In the genomic region with DNA sequence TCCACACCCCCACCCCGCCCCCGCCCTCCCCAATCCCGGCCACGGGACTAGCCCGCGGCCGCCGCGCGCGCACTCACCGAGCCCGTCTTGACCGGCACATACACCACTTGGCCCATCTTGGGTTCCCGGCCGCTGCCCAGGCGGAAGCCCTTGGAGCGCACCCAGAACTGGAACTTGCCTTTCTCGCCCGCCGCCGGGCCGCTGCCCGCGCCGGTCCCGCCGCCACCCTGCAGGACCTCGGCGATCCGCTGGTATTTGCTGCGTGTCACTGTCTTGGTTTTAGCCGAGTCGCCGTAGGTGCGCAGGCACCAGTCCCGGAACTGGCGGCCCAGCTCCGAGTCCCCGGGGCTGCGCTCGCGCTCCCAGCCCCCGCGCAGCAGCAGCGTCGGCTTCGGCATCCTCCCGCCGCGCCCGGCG, we compare ENCODE assay signal across 8 mouse cellular contexts. TPM values are rescaled to one million over a fixed set of nuclear protein-coding genes. Genes with fewer than 3 reads are reported as not detected.
DNase-seq lines count a peak whose midpoint lies in the region; ATAC-seq lines count a peak whose summit lies in the region.

No protein-coding gene starts in this region.

- peak overlapping the region; percentile 75 for H3K9ac ChIP-seq in forebrain, embryonic 11.5 days (ENCODE audit: low read length)
- peak overlapping the region; percentile 66 for H3K9ac ChIP-seq in limb, embryonic 12.5 days (replicated peaks)
- H3K9ac ChIP-seq in midbrain, embryonic 12.5 days (replicated peaks) = peak overlapping the region; percentile 88

- peak overlapping the region; percentile 100 for H3K4me2 ChIP-seq in forebrain, embryonic 11.5 days (ENCODE audit: low read depth, low read length, severe bottlenecking)
- peak overlapping the region; percentile 100 for H3K4me2 ChIP-seq in limb, embryonic 12.5 days
- H3K4me2 ChIP-seq in midbrain, embryonic 12.5 days (replicated peaks) = peak overlapping the region; percentile 96

- H3K4me3 ChIP-seq in forebrain, embryonic 11.5 days (ENCODE audit: low read depth, low read length) = peak overlapping the region; percentile 74
- H3K4me3 ChIP-seq in limb, embryonic 12.5 days (replicated peaks) = peak overlapping the region; percentile 70
- peak overlapping the region; percentile 72 for H3K4me3 ChIP-seq in midbrain, embryonic 12.5 days

- peaks cover 14% of the 10 kb centered on the region for H3K4me1 ChIP-seq in forebrain, embryonic 11.5 days (replicated peaks; ENCODE audit: control insufficient read depth, insufficient read depth, low read length)
- H3K4me1 ChIP-seq in limb, embryonic 12.5 days (replicated peaks) = peaks cover 36% of the 10 kb centered on the region
- peaks cover 46% of the 10 kb centered on the region for H3K4me1 ChIP-seq in midbrain, embryonic 12.5 days

- DNase-seq in kidney, adult 18-20 months = peak; percentile 73
- DNase-seq in kidney, adult 11 months = no peak
- peak; percentile 79 for DNase-seq in adrenal gland, postnatal 14 days
- peak; percentile 81 for DNase-seq in forebrain, embryonic 11.5 days (ENCODE audit: low spot score)
- DNase-seq in heart, postnatal 4 days = peak; percentile 55
- DNase-seq in testis, postnatal 10 days (ENCODE audit: low spot score) = peak; percentile 69

- H3K9me3 ChIP-seq in forebrain, embryonic 11.5 days (ENCODE audit: control insufficient read depth, low read length) = no peaks in the 10 kb centered on the region
- no peaks in the 10 kb centered on the region for H3K9me3 ChIP-seq in limb, embryonic 12.5 days
- no peaks in the 10 kb centered on the region for H3K9me3 ChIP-seq in midbrain, embryonic 12.5 days

- 1% methylated on average over 49 of the region's 53 CpGs for WGBS in forebrain, embryonic 11.5 days
- WGBS in limb, embryonic 12.5 days = under 1% methylated on average over 50 of the region's 53 CpGs
- WGBS in midbrain, embryonic 12.5 days = 0% methylated on average over 37 of the region's 53 CpGs

- H3K27me3 ChIP-seq in forebrain, embryonic 11.5 days (ENCODE audit: control insufficient read depth, insufficient read depth, low read length) = peaks cover 10% of the 10 kb centered on the region
- H3K27me3 ChIP-seq in limb, embryonic 12.5 days = peaks cover 76% of the 10 kb centered on the region
- peaks cover 52% of the 10 kb centered on the region for H3K27me3 ChIP-seq in midbrain, embryonic 12.5 days

- peak; percentile 13; the same call in 1 of the 2 replicates for ATAC-seq in forebrain, embryonic 11.5 days (replicated peaks; ENCODE audit: low FRiP score)
- ATAC-seq in limb, embryonic 12.5 days (ENCODE audit: insufficient number of reproducible peaks, insufficient read depth, low FRiP score, low TSS enrichment, low read depth) = peak; percentile 1; the same call in 1 of the 2 replicates
- ATAC-seq in midbrain, embryonic 12.5 days (ENCODE audit: low FRiP score, low read depth) = peak; percentile 3; the same call in 1 of the 2 replicates

- no peaks in the 10 kb centered on the region for H3K36me3 ChIP-seq in forebrain, embryonic 11.5 days (ENCODE audit: control insufficient read depth, insufficient read depth, low read length)
- H3K36me3 ChIP-seq in limb, embryonic 12.5 days = no peaks in the 10 kb centered on the region
- H3K36me3 ChIP-seq in midbrain, embryonic 12.5 days = no peaks in the 10 kb centered on the region

- H3K27ac ChIP-seq in forebrain, embryonic 11.5 days (ENCODE audit: low read depth, low read length) = peak overlapping the region; percentile 60
- no peak overlapping the region for H3K27ac ChIP-seq in limb, embryonic 12.5 days
- peak overlapping the region; percentile 97 for H3K27ac ChIP-seq in midbrain, embryonic 12.5 days (replicated peaks)

RNA-seq across cellular contexts. Expression of gene Nol4l, which starts 0.4 kb away (rescaled TPM):
- 15.6 and 16.0 TPM in 2 replicates for total RNA-seq in adrenal gland, postnatal 14 days (2021)
- polyA plus RNA-seq in forebrain, embryonic 11.5 days (2014; fragmentation: Nextera tagmentation; extraction: Ambion mirVana) = 25.6 and 26.2 TPM in 2 replicates
- 10 to 100 TPM; 12.0 to 13.5 TPM for total RNA-seq in heart, postnatal 4 days (2021)
- polyA plus RNA-seq in limb, embryonic 12.5 days (2016; fragmentation: Nextera tagmentation; extraction: Ambion mirVana) = 12.5 and 12.6 TPM in 2 replicates
- 31.8 and 32.7 TPM in 2 replicates for polyA plus RNA-seq in midbrain, embryonic 12.5 days (2016; fragmentation: Nextera tagmentation; extraction: Ambion mirVana)

RNA-seq across cellular contexts. Expression of gene 4930404H24Rik, which starts 36.8 kb away (rescaled TPM):
- total RNA-seq in adrenal gland, postnatal 14 days (2021) = not detected in 2 replicates
- not detected in 2 replicates for polyA plus RNA-seq in forebrain, embryonic 11.5 days (2014; fragmentation: Nextera tagmentation; extraction: Ambion mirVana)
- not detected for total RNA-seq in heart, postnatal 4 days (2021)
- not detected in 2 replicates for polyA plus RNA-seq in limb, embryonic 12.5 days (2016; fragmentation: Nextera tagmentation; extraction: Ambion mirVana)
- polyA plus RNA-seq in midbrain, embryonic 12.5 days (2016; fragmentation: Nextera tagmentation; extraction: Ambion mirVana) = not detected in 2 replicates
